Mouse (Mus musculus) heart, embryonic 16.5 days (tissue): ENCODE results near the gene Mrps24. TPM values are rescaled to one million over a fixed set of nuclear protein-coding genes. Genes with fewer than 3 reads are reported as not detected.

Experiments
- ATAC-seq: fragments of 200-750 bp; cut with Nextera tagmentation; replicated peaks from 2 replicates; pipeline ENCODE4 v1.8.0; 2017; ENCODE audit warnings: moderate number of reproducible peaks; ENCODE audit not compliant: insufficient read depth, low FRiP score; ENCODE audit errors: extremely low read depth
- H3K27ac ChIP-seq: fragments of 300-500 bp; sonication (generic); 2 replicates; pipeline ENCODE4 v1.5.1; 2014; ENCODE audit warnings: mild to moderate bottlenecking, low read length, control low read depth, moderate library complexity
- H3K27me3 ChIP-seq: fragments of 300-500 bp; sonication (generic); 2 replicates; pipeline ENCODE4 v1.6.1; 2014; ENCODE audit warnings: low read length, mixed read lengths; ENCODE audit not compliant: control insufficient read depth, insufficient read depth
- H3K36me3 ChIP-seq: fragments of 300-500 bp; sonication (generic); 2 replicates; pipeline ENCODE4 v1.6.1; 2014; ENCODE audit not compliant: control insufficient read depth, insufficient read depth
- H3K4me1 ChIP-seq: fragments of 300-500 bp; sonication (generic); 2 replicates; pipeline ENCODE4 v1.6.1; 2014; ENCODE audit warnings: low read length, mixed read lengths; ENCODE audit not compliant: control insufficient read depth, insufficient read depth
- H3K4me2 ChIP-seq: fragments of 300-500 bp; sonication (generic); 2 replicates; pipeline ENCODE4 v1.6.1; 2014; ENCODE audit warnings: low read depth, mild to moderate bottlenecking, control low read depth, low read length
- H3K4me3 ChIP-seq: fragments of 300-500 bp; sonication (generic); 2 replicates; pipeline ENCODE4 v1.5.1; 2014; ENCODE audit warnings: mild to moderate bottlenecking, control low read depth, low read length
- H3K9ac ChIP-seq: fragments of 300-500 bp; sonication (generic); 2 replicates; pipeline ENCODE4 v1.6.1; 2014; ENCODE audit warnings: low read length, control low read depth
- H3K9me3 ChIP-seq: fragments of 300-500 bp; sonication (generic); replicated peaks from 2 replicates; pipeline ENCODE4 v1.6.1; 2016; ENCODE audit warnings: low read length; ENCODE audit not compliant: control insufficient read depth
- WGBS: fragments of 180-500 bp; shearing (Covaris S2); extraction: QIAGEN DNeasy Blood & Tissue Kit; methylation state at CpG from one replicate; pipeline ENCODE4 v1.1.7; 2014; 5-methylcytosine and 5-hydroxymethylcytosine counted together
- polyA plus RNA-seq: library from polyadenylated mRNA; unstranded; fragments of >200 nt; fragmentation: Nextera tagmentation; extraction: Ambion mirVana; gene quantifications from 2 replicates; pipeline ENCODE4 v1.2.1, GENCODE M21; 2015

The Mrps24 gene
- polyA plus RNA-seq, 1 experiment from 2014 or later: 197 TPM

GRCm38 (mm10) chr11:5691775-5692174, 23.7 kb downstream of the Mrps24 start:
- H3K36me3 ChIP-seq: no peaks in the 10 kb centered on the region
- no peak overlapping the region for H3K4me3 ChIP-seq
- ATAC-seq: no peak
- WGBS: 29% methylated on average over 7 of the region's 7 CpGs
- H3K4me1 ChIP-seq: no peaks in the 10 kb centered on the region
- no peak overlapping the region for H3K9ac ChIP-seq
- no peak overlapping the region for H3K27ac ChIP-seq
- H3K9me3 ChIP-seq: no peaks in the 10 kb centered on the region
- no peaks in the 10 kb centered on the region for H3K27me3 ChIP-seq
- no peak overlapping the region for H3K4me2 ChIP-seq

GRCm38 (mm10) chr11:5684283-5684682, 31.2 kb downstream of the Mrps24 start:
- no peaks in the 10 kb centered on the region for H3K36me3 ChIP-seq
- no peaks in the 10 kb centered on the region for H3K9me3 ChIP-seq
- no peaks in the 10 kb centered on the region for H3K4me1 ChIP-seq
- WGBS: 31% methylated on average over 7 of the region's 7 CpGs
- no peak overlapping the region for H3K27ac ChIP-seq
- H3K9ac ChIP-seq: no peak overlapping the region
- H3K4me3 ChIP-seq: no peak overlapping the region
- no peaks in the 10 kb centered on the region for H3K27me3 ChIP-seq
- no peak overlapping the region for H3K4me2 ChIP-seq
- no peak for ATAC-seq

GRCm38 (mm10) chr11:5682541-5682940, 32.9 kb downstream of the Mrps24 start:
- H3K9ac ChIP-seq: no peak overlapping the region
- WGBS: 48% methylated on average over 6 of the region's 6 CpGs
- H3K4me1 ChIP-seq: no peaks in the 10 kb centered on the region
- no peaks in the 10 kb centered on the region for H3K9me3 ChIP-seq
- H3K36me3 ChIP-seq: no peaks in the 10 kb centered on the region
- no peaks in the 10 kb centered on the region for H3K27me3 ChIP-seq
- H3K4me2 ChIP-seq: no peak overlapping the region
- no peak overlapping the region for H3K4me3 ChIP-seq
- no peak overlapping the region for H3K27ac ChIP-seq
- no peak for ATAC-seq

Other genes starting within 250 kb of the Mrps24 start
- gene Xbp1, start 195.0 kb downstream of the Mrps24 start, polyA plus RNA-seq: 135 and 151 TPM in 2 replicates
- gene Ccdc117, start 173.5 kb downstream of the Mrps24 start, polyA plus RNA-seq: 12.9 and 13.0 TPM in 2 replicates
- 0.17 TPM in 1 of 2 replicates, not detected in the other for gene Ankrd36, start 146.0 kb downstream of the Mrps24 start, polyA plus RNA-seq
- gene Urgcp, start 46.7 kb upstream of the Mrps24 start, polyA plus RNA-seq: 39.3 and 42.2 TPM in 2 replicates
- gene Dbnl, start 72.8 kb upstream of the Mrps24 start, polyA plus RNA-seq: 82.8 and 86.7 TPM in 2 replicates
- 1,049 and 1,143 TPM in 2 replicates for gene Pgam2, start 88.1 kb upstream of the Mrps24 start, polyA plus RNA-seq
- gene Polm, start 122.3 kb upstream of the Mrps24 start, polyA plus RNA-seq: 6.2 and 6.4 TPM in 2 replicates
- 35.7 and 36.5 TPM in 2 replicates for gene Aebp1, start 146.3 kb upstream of the Mrps24 start, polyA plus RNA-seq
- 113 and 115 TPM in 2 replicates for gene Pold2, start 162.6 kb upstream of the Mrps24 start, polyA plus RNA-seq
- 3,470 and 5,161 TPM in 2 replicates for gene Myl7, start 183.1 kb upstream of the Mrps24 start, polyA plus RNA-seq
- 0.75 and 1.2 TPM in 2 replicates for gene Gck, start 234.4 kb upstream of the Mrps24 start, polyA plus RNA-seq
- gene Ykt6, start 240.0 kb upstream of the Mrps24 start, polyA plus RNA-seq: 38.3 and 40.5 TPM in 2 replicates